Mouse (Mus musculus) cerebellum, adult 2 months (tissue): ENCODE measurements around the gene 9930111J21Rik1.
"Not testable (repeated sequence)": the region's sequence is repeated elsewhere in the genome, so short reads cannot be mapped to it uniquely, and the experiment has no call there.

Source experiments
- CTCF ChIP-seq: fragments of 200-500 bp; IDR thresholded peaks from 2 replicates; pipeline ENCODE4 v1.5.1; 2011; ENCODE audit warnings: low read depth, mild to moderate bottlenecking, control low read depth, low read length, moderate library complexity, borderline replicate concordance; ENCODE audit not compliant: insufficient read depth
- POLR2A ChIP-seq: fragments of 200-500 bp; IDR thresholded peaks from 2 replicates; pipeline ENCODE4 v1.6.1; 2011; ENCODE audit warnings: low read length, control low read depth, borderline replicate concordance; ENCODE audit not compliant: insufficient read depth

DNA sequence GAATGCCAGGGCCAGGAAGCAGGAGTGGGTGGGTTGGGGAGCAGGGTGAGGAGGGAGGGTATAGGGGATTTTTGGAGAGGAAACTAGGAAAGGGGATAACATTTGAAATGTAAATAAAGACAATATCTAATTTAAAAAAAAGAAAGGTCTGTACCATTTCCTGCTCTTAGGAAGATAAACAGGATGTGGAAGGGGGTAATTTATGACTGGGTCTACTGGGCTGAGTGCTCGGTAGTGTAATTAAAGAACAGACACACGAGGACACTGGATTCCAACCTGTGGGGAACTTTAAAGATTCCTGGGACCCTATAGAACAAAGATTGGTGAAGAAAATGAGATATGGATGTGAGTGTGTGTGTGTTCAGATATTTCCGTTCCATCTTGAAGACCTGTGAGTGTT, 3.6 kb upstream of the 9930111J21Rik1 start:
- not testable (repeated sequence) for TF ChIP-seq POLR2A, CTCF
